Mouse (Mus musculus) testis, adult 2 months (tissue): Measurements from ENCODE around the gene Acer1.

Experiments used
- CTCF ChIP-seq: fragments of 200-500 bp; IDR thresholded peaks from 2 replicates; pipeline ENCODE4 v1.5.1; 2012; ENCODE audit warnings: low read depth, mild to moderate bottlenecking, inconsistent platforms, low read length, moderate library complexity; ENCODE audit not compliant: control insufficient read depth, insufficient read depth, insufficient replicate concordance
- POLR2A ChIP-seq: fragments of 200-500 bp; IDR thresholded peaks from 2 replicates; pipeline ENCODE4 v1.6.1; 2012; ENCODE audit warnings: low read depth, mild to moderate bottlenecking, inconsistent platforms, low read length, moderate library complexity; ENCODE audit not compliant: control insufficient read depth

DNA sequence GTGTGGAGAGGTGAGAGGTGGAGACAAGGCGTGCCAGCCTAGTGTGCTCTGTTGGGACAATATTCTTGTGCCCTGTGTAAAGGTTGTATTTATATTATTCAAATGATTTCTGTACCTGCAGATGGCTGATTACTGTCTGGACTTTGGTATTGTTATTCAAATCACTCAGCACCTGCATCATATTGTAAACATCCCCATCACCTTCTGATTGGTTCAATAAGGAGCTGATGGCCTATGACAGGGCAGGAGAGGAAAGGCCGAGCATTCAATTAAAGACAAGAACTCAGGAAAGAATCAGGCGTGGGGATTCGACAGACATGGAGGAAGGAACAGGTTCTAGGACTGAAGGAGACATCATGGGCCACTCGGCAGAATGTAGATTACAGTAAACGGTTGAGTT is 18.3 kb downstream of the Acer1 start:
- TF ChIP-seq CTCF (no peak), POLR2A (no peak)
